Mouse (Mus musculus): ENCODE data around the gene Narfl. TPM values are rescaled to one million over a fixed set of nuclear protein-coding genes. Genes with fewer than 3 reads are reported as not detected.

Gene Narfl
- total and polyA plus RNA-seq, 3 experiments, result 30.6 to 34.3 TPM; not detected in 1

- Histone ChIP-seq H3K9ac (ENCODE audit: control insufficient read depth, low read depth, low read length, poor library complexity, severe bottlenecking) (peak within 1 kb of the TSS; percentile 73), H3K27me3 (ENCODE audit: control insufficient read depth in 1 of 2, insufficient read depth in 2 of 2, low read length in 2 of 2) (no peaks in the 10 kb centered on the region), H3K36me3 (ENCODE audit: control insufficient read depth in 1 of 2, insufficient read depth in 2 of 2, low read length in 2 of 2) (peaks cover 0 to 4% of the 10 kb centered on the region in 2 experiments; a peak in 1 of 4 replicates), H3K4me1 (ENCODE audit: control insufficient read depth in 1 of 2, insufficient read depth in 2 of 2, low read length in 2 of 2) (peaks cover 0 to 24% of the 10 kb centered on the region in 2 experiments; a peak in 1 of 4 replicates), H3K9me3 (replicated peaks; ENCODE audit: insufficient read depth, low read length) (no peaks in the 10 kb centered on the region), H3K79me2 (ENCODE audit: control insufficient read depth, insufficient read depth, low read length, poor library complexity) (peaks cover 17% of the 10 kb centered on the region), H3K27ac (ENCODE audit: control insufficient read depth, low read depth, low read length) (peak within 1 kb of the TSS; percentile 64), H3K4me3 (ENCODE audit: control insufficient read depth in 1 of 2, insufficient read depth in 1 of 2, low read depth in 2 of 2, low read length in 2 of 2) (peak within 1 kb of the TSS; percentile 69 to 95)
- TF ChIP-seq SIN3A (IDR thresholded peaks at IDR 0.05; ENCODE audit: low read length), result peak; percentile 12; the same call in 1 of the 2 replicates
- no peak for TF ChIP-seq SMC3 (IDR thresholded peaks at IDR 0.05; ENCODE audit: low read depth, low read length)
- peak; percentile 64; the same call in 1 of the 2 replicates for TF ChIP-seq TBP (IDR thresholded peaks at IDR 0.05; ENCODE audit: low read depth, low read length)
- TF ChIP-seq POLR2AphosphoS2 (IDR thresholded peaks at IDR 0.05; ENCODE audit: low read length), result peak; percentile 56; the same call in 1 of the 2 replicates
- TF ChIP-seq HCFC1 (IDR thresholded peaks at IDR 0.05; ENCODE audit: low read depth, low read length), result peak; percentile 39; the same call in 1 of the 2 replicates
- TF ChIP-seq ETS1 (IDR thresholded peaks at IDR 0.05; ENCODE audit: low read depth, low read length), result no peak
- TF ChIP-seq MAX (IDR thresholded peaks at IDR 0.05; ENCODE audit: low read length), result no peak
- TF ChIP-seq POLR2A (IDR thresholded peaks at IDR 0.05; ENCODE audit: control insufficient read depth in 1 of 2, insufficient read depth in 1 of 2, low read depth in 1 of 2, low read length in 2 of 2, poor library complexity in 1 of 2), result peak; percentile 82 to 92
- TF ChIP-seq NELFE (IDR thresholded peaks at IDR 0.05; ENCODE audit: low read depth, low read length), result peak; percentile 85
- peak; percentile 71; the same call in 1 of the 2 replicates for TF ChIP-seq ZMIZ1 (IDR thresholded peaks at IDR 0.05; ENCODE audit: low read depth, low read length)
- TF ChIP-seq ZC3H11A (IDR thresholded peaks at IDR 0.05; ENCODE audit: low read depth, low read length), result no peak
- TF ChIP-seq MXI1 (IDR thresholded peaks at IDR 0.05; ENCODE audit: low read depth, low read length), result peak; percentile 17; the same call in 1 of the 2 replicates
- peak; percentile 56; the same call in 1 of the 2 replicates for TF ChIP-seq POLR2AphosphoS5 (IDR thresholded peaks at IDR 0.05; ENCODE audit: borderline replicate concordance, low read depth, low read length)
- DNase-seq (ENCODE audit: low read depth, low spot score), result peak; percentile 96
Observed at GRCm38 (mm10) chr17:25796951-25797369, 23.4 kb downstream of the Narfl start, which contains the start of gene Metrn. Metrn (minus strand) TSS chr17:25797136.

GRCm38 (mm10) chr17:25801029-25801428, 27.5 kb downstream of the Narfl start:
- Histone ChIP-seq H3K27ac (ENCODE audit: control insufficient read depth, low read depth, low read length) (no peak overlapping the region), H3K4me1 (ENCODE audit: control insufficient read depth in 1 of 2, insufficient read depth in 2 of 2, low read length in 2 of 2) (peaks cover 0 to 7% of the 10 kb centered on the region in 2 experiments; a peak in 1 of 4 replicates), H3K36me3 (ENCODE audit: control insufficient read depth in 1 of 2, insufficient read depth in 2 of 2, low read length in 2 of 2) (peaks cover 0 to 4% of the 10 kb centered on the region in 2 experiments; a peak in 1 of 4 replicates), H3K9me3 (replicated peaks; ENCODE audit: insufficient read depth, low read length) (no peaks in the 10 kb centered on the region), H3K27me3 (ENCODE audit: control insufficient read depth in 1 of 2, insufficient read depth in 2 of 2, low read length in 2 of 2) (peaks cover 3 to 5% of the 10 kb centered on the region in 2 experiments; a peak in 1 of 4 replicates), H3K79me2 (ENCODE audit: control insufficient read depth, insufficient read depth, low read length, poor library complexity) (peaks cover 8% of the 10 kb centered on the region), H3K9ac (ENCODE audit: control insufficient read depth, low read depth, low read length, poor library complexity, severe bottlenecking) (0 out of 2 replicates have a peak overlapping the region, but pooled peaks have one; percentile 20), H3K4me3 (ENCODE audit: control insufficient read depth in 1 of 2, insufficient read depth in 1 of 2, low read depth in 2 of 2, low read length in 2 of 2) (no peak overlapping the region)
- DNase-seq (ENCODE audit: low read depth, low spot score), result peak; percentile 86
- TF ChIP-seq GATA1 (IDR thresholded peaks at IDR 0.05; ENCODE audit: low read depth, low read length) (no peak), TCF12 (IDR thresholded peaks at IDR 0.05; ENCODE audit: low read depth, low read length) (no peak), ZMIZ1 (IDR thresholded peaks at IDR 0.05; ENCODE audit: low read depth, low read length) (no peak), ZC3H11A (IDR thresholded peaks at IDR 0.05; ENCODE audit: low read depth, low read length) (peak; percentile 95), USF1 (IDR thresholded peaks at IDR 0.05; ENCODE audit: low read depth, low read length) (no peak), HCFC1 (IDR thresholded peaks at IDR 0.05; ENCODE audit: low read depth, low read length) (peak; percentile 63), ETS1 (IDR thresholded peaks at IDR 0.05; ENCODE audit: low read depth, low read length) (no peak), BHLHE40 (IDR thresholded peaks at IDR 0.05; ENCODE audit: borderline replicate concordance, low read depth, low read length) (peak; percentile 42; the same call in 1 of the 2 replicates), JUND (IDR thresholded peaks at IDR 0.05; ENCODE audit: low read depth, low read length) (no peak), USF2 (IDR thresholded peaks at IDR 0.05; ENCODE audit: borderline replicate concordance in 1 of 2, insufficient read depth in 1 of 2, low read depth in 1 of 2, low read length in 2 of 2) (no peak), E2F4 (IDR thresholded peaks at IDR 0.05; ENCODE audit: borderline replicate concordance, low read depth, low read length) (no peak), CHD2 (IDR thresholded peaks at IDR 0.05; ENCODE audit: low read length) (no peak), MYC (IDR thresholded peaks at IDR 0.05; ENCODE audit: low read depth, low read length) (no peak), CTCF (IDR thresholded peaks at IDR 0.05 in 2 of 3, conservative IDR thresholded peaks at IDR 0.05 in 1 of 3; ENCODE audit: control insufficient read depth in 1 of 3, insufficient read depth in 1 of 3, low read depth in 2 of 3, low read length in 3 of 3, poor library complexity in 1 of 3, severe bottlenecking in 1 of 3) (peak in 2 of 3 experiments; percentile 85 to 89), MEF2A (IDR thresholded peaks at IDR 0.05; ENCODE audit: extremely low read depth, insufficient replicate concordance, low read depth, low read length, poor library complexity, severe bottlenecking) (no peak), RCOR1 (IDR thresholded peaks at IDR 0.05; ENCODE audit: low read depth, low read length) (no peak), MAFK (IDR thresholded peaks at IDR 0.05; ENCODE audit: borderline replicate concordance, low read depth, low read length) (no peak), ELF1 (IDR thresholded peaks at IDR 0.05; ENCODE audit: low read depth, low read length) (peak; percentile 67), GABPA (IDR thresholded peaks at IDR 0.05; ENCODE audit: low read depth, low read length) (no peak), TBP (IDR thresholded peaks at IDR 0.05; ENCODE audit: low read depth, low read length) (no peak), CHD1 (IDR thresholded peaks at IDR 0.05; ENCODE audit: low read depth, low read length) (no peak), UBTF (IDR thresholded peaks at IDR 0.05; ENCODE audit: borderline replicate concordance, insufficient read depth, low read depth, low read length) (no peak)
